Mouse (Mus musculus) lung, embryonic 16.5 days (tissue): Measurements from ENCODE around the gene Sdc4. TPM values are rescaled to one million over a fixed set of nuclear protein-coding genes. Genes with fewer than 3 reads are reported as not detected.

Experiments
- ATAC-seq: fragments of 200-750 bp; cut with Nextera tagmentation; 2 replicates; pipeline ENCODE4 v1.8.0; 2017; ENCODE audit warnings: low read depth, mild to moderate bottlenecking, moderate library complexity
- H3K27ac ChIP-seq: fragments of 300-500 bp; sonication (generic); 2 replicates; pipeline ENCODE4 v1.5.1; 2014; ENCODE audit warnings: mild to moderate bottlenecking, control low read depth, low read length
- H3K27me3 ChIP-seq: fragments of 300-500 bp; sonication (generic); 2 replicates; pipeline ENCODE4 v1.6.1; 2014; ENCODE audit warnings: low read depth, low read length, mixed read lengths; ENCODE audit not compliant: control insufficient read depth, insufficient read depth
- H3K36me3 ChIP-seq: fragments of 300-500 bp; sonication (generic); 2 replicates; pipeline ENCODE4 v1.6.1; 2014; ENCODE audit warnings: low read length; ENCODE audit not compliant: control insufficient read depth, insufficient read depth
- H3K4me1 ChIP-seq: fragments of 300-500 bp; sonication (generic); replicated peaks from 2 replicates; pipeline ENCODE4 v1.6.1; 2014; ENCODE audit warnings: low read length, mixed read lengths; ENCODE audit not compliant: control insufficient read depth, insufficient read depth
- H3K4me2 ChIP-seq: fragments of 300-500 bp; sonication (generic); 2 replicates; pipeline ENCODE4 v1.6.1; 2014; ENCODE audit warnings: low read depth, low read length, control low read depth
- H3K4me3 ChIP-seq: fragments of 300-500 bp; sonication (generic); 2 replicates; pipeline ENCODE4 v1.5.1; 2014; ENCODE audit warnings: mild to moderate bottlenecking, low read length, control low read depth
- H3K9ac ChIP-seq: fragments of 300-500 bp; sonication (generic); 2 replicates; pipeline ENCODE4 v1.6.1; 2014; ENCODE audit warnings: low read length, control low read depth
- H3K9me3 ChIP-seq: fragments of 300-500 bp; sonication (generic); 2 replicates; pipeline ENCODE4 v1.6.1; 2016; ENCODE audit warnings: low read length; ENCODE audit not compliant: control insufficient read depth
- WGBS: fragments of 180-500 bp; shearing (Covaris S2); extraction: QIAGEN DNeasy Blood & Tissue Kit; methylation state at CpG from one replicate; pipeline ENCODE4 v1.1.7; 2014; 5-methylcytosine and 5-hydroxymethylcytosine counted together
- polyA plus RNA-seq: library from polyadenylated mRNA; unstranded; fragments of >200 nt; fragmentation: Nextera tagmentation; extraction: Ambion mirVana; gene quantifications from 2 replicates; pipeline ENCODE4 v1.2.1, GENCODE M21; 2015

Sdc4 gene
- polyA plus RNA-seq, 1 experiment from 2014 or later, result 226 TPM

- no peaks in the 10 kb centered on the region for H3K36me3 ChIP-seq
- no peaks in the 10 kb centered on the region for H3K9me3 ChIP-seq
- H3K4me3 ChIP-seq, result no peak overlapping the region
- peak overlapping the region; percentile 60 for H3K27ac ChIP-seq
- 38% methylated on average over 14 of the region's 14 CpGs for WGBS
- ATAC-seq, result no peak
- H3K4me2 ChIP-seq, result no peak overlapping the region
- H3K9ac ChIP-seq, result 0 out of 2 replicates have a peak overlapping the region, but pooled peaks have one; percentile 16
- H3K4me1 ChIP-seq, result peaks cover 59% of the 10 kb centered on the region
- no peaks in the 10 kb centered on the region for H3K27me3 ChIP-seq
Measured at GRCm38 (mm10) chr2:164453047-164453757, 9.5 kb upstream of the Sdc4 start.

DNA sequence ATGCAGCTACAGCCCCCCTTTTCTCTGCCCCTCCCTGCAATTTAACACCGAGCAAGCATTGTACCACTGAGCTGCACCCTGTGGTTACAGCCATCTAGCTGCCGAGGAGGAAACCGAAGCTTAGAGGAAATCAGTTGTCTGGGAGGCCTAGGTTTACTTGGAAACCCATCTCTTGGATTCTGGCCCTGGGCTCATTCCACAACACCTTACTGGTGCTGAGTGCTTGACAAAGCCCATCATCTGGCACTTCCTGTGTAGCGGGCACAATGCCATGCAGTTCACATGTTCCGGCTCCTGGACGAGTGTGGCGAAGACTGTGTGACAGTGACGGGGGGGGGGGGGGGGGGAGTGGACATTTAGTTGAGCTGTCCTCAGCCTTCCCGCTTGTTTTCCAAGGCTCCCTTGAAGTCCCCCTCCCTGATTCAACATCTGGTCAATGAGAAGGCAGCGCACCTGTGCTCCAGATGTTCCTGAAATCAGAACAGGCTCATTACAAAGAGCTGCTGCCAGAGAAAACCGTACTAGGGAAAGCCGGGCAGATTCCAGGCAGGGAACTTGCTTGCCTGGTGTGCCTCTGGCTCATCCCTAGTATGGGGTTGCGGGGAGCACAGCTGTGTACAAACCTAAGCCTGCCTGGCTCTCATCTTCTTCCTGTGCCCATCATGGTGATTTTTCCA is 8.5 kb upstream of the Sdc4 start:
- ATAC-seq, result peak; percentile 49
- Histone ChIP-seq H3K9me3 (no peaks in the 10 kb centered on the region), H3K4me1 (peaks cover 58% of the 10 kb centered on the region), H3K9ac (no peak overlapping the region), H3K27me3 (no peaks in the 10 kb centered on the region), H3K36me3 (no peaks in the 10 kb centered on the region), H3K27ac (no peak overlapping the region; the same call in 1 of the 2 replicates), H3K4me2 (no peak overlapping the region), H3K4me3 (no peak overlapping the region)
- WGBS, result 31% methylated on average over 12 of the region's 13 CpGs

GRCm38 (mm10) chr2:164449341-164450042 is 5.8 kb upstream of the Sdc4 start:
- Histone ChIP-seq H3K4me2 (no peak overlapping the region), H3K27me3 (no peaks in the 10 kb centered on the region), H3K4me3 (no peak overlapping the region), H3K9ac (no peak overlapping the region), H3K27ac (peak overlapping the region; percentile 24; the same call in 1 of the 2 replicates), H3K9me3 (no peaks in the 10 kb centered on the region), H3K36me3 (no peaks in the 10 kb centered on the region), H3K4me1 (peaks cover 34% of the 10 kb centered on the region)
- 0 out of 2 replicates have a peak, but pooled peaks have one; percentile 8 for ATAC-seq
- 62% methylated on average over 14 of the region's 14 CpGs for WGBS

DNA sequence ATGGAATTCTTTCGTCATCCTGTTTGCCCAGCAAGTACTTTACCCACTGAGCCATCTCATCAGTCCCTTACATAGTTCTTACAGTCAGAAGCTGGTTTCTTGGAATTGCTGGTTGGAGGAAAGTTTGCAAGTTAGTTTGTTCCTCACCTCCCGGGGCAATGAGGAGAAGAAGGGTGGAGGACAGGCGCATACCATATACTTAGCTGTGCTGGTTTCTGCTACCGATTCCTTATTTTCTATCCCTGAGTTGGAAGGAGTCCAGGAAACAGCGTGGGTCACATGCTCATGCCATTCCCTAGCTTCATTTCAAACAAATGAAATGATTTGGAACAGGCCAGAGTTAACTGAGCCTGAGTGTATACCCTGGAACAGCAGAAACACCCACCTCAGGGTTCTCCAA is 5.2 kb upstream of the Sdc4 start:
- Histone ChIP-seq H3K4me1 (peaks cover 29% of the 10 kb centered on the region), H3K36me3 (no peaks in the 10 kb centered on the region), H3K4me3 (no peak overlapping the region), H3K9ac (no peak overlapping the region), H3K9me3 (no peaks in the 10 kb centered on the region), H3K27ac (peak overlapping the region; percentile 24; the same call in 1 of the 2 replicates), H3K4me2 (no peak overlapping the region), H3K27me3 (no peaks in the 10 kb centered on the region)
- ATAC-seq, result no peak
- WGBS, result 45% methylated on average over 5 of the region's 5 CpGs

DNA sequence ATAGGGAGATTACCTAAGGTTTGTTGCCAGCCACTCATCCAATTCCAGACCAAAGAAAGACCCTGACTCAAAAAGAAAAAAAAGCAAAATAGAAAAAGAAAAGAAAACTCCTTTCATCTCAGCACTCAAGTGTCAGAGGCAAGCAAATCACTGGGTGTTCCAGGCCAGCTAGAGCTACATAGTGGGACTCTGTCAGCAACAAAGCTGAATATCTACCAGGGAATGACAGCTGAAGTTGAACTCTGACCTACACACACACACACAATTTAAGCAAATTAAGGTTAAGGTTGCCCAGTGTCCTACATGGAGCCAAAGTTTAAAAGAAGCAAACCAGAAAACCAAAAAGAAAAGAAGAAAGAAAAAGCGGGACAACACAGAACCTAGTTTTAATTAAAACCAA is 4.5 kb upstream of the Sdc4 start:
- Histone ChIP-seq H3K27ac (no peak overlapping the region), H3K9me3 (no peaks in the 10 kb centered on the region), H3K4me2 (no peak overlapping the region), H3K36me3 (no peaks in the 10 kb centered on the region), H3K4me1 (peaks cover 27% of the 10 kb centered on the region), H3K27me3 (no peaks in the 10 kb centered on the region), H3K4me3 (no peak overlapping the region), H3K9ac (no peak overlapping the region)
- WGBS, result 92% methylated on average over 1 of the region's 1 CpGs
- ATAC-seq, result no peak

DNA sequence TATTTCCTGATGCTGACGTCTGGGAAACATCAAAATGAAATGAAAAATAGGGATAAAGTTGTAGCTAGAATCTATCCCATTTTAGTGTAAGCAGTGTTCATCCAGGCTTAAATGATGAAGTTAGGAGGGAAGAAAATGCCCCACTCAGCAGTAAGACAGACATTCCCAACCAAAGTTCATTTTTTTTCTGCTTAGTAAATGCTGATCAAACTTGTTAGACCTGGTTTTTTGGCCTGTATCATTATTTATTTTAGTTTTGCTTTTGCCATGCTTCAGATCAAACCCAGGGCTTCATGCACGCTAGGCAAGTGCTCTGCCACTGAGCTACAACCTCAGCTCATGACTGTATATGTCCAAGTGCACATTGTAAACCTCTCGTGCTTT is 2.4 kb upstream of the Sdc4 start:
- no peaks in the 10 kb centered on the region for H3K36me3 ChIP-seq
- ATAC-seq, result no peak
- WGBS, result 78% methylated on average over 3 of the region's 3 CpGs

DNA sequence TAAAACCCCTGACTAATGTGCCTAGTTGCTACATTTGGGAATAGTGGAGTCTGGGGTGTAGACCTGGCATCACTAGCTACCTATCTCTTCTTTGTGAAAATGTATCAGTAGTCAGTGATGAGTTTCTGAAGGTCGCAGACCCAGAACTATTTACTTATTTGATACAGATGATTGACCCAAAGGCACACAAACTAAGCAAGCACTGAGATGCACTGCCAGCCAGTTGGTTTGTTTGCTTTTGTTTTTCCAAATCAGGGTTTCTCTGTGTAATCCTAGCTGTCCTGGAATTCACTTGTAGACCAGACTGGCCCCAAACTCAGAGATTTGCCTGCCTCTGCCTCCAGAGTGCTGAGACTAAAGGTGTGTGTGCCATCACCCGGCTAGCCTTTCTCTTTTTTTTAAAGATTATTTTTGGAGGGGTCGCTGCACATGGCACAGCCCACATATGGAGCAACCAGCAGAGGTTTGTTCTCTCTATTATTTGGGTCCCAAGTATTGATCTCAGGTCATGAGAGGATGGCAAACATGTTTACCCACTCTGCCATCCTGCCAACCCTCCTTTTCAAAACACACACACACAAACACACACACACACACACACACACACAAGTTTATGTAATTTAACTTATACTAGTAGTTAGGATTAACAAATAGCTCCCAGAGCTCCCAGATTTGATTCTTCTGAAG is 1.9 kb upstream of the Sdc4 start:
- Histone ChIP-seq H3K4me1 (peaks cover 11% of the 10 kb centered on the region), H3K9ac (no peak overlapping the region), H3K9me3 (no peaks in the 10 kb centered on the region), H3K27ac (no peak overlapping the region), H3K4me3 (no peak overlapping the region), H3K4me2 (no peak overlapping the region), H3K36me3 (no peaks in the 10 kb centered on the region), H3K27me3 (no peaks in the 10 kb centered on the region)
- no peak for ATAC-seq
- WGBS, result 68% methylated on average over 3 of the region's 3 CpGs

More for the DNA sequence above, 2.4 kb upstream of the Sdc4 start:
- Histone ChIP-seq H3K9ac (no peak overlapping the region), H3K4me3 (no peak overlapping the region), H3K4me1 (peaks cover 11% of the 10 kb centered on the region), H3K4me2 (no peak overlapping the region), H3K9me3 (no peaks in the 10 kb centered on the region), H3K27ac (no peak overlapping the region), H3K27me3 (no peaks in the 10 kb centered on the region)

- H3K4me2 ChIP-seq, result no peak overlapping the region
- WGBS, result 74% methylated on average over 2 of the region's 2 CpGs
- H3K27me3 ChIP-seq, result no peaks in the 10 kb centered on the region
- H3K4me3 ChIP-seq, result no peak overlapping the region
- H3K27ac ChIP-seq, result no peak overlapping the region
- ATAC-seq, result no peak
- H3K9ac ChIP-seq, result no peak overlapping the region
- H3K36me3 ChIP-seq, result no peaks in the 10 kb centered on the region
- peaks cover 13% of the 10 kb centered on the region for H3K4me1 ChIP-seq
- H3K9me3 ChIP-seq, result no peaks in the 10 kb centered on the region
Measured at GRCm38 (mm10) chr2:164444701-164445100, 1.0 kb upstream of the Sdc4 start.

DNA sequence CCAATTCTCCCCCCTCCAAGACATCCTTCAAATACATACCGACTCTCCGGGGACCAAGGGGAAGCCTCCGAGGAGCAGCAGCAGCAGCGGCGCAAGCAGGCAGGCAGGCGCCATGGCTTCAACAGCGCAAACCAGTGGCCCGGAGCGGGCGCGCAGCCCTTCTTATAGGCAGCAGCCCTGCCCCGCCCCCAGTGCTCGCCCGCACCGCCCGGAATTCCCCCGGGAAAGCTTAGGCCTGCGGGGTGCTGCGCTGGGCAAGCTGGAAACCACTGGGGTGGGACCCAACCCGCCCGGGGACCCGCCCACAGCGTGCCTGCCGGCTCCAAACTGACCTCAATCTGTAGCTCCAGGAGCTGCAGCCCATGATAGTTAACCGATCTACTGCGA is 643 bp downstream of the Sdc4 start:
- H3K4me1 ChIP-seq, result peaks cover 24% of the 10 kb centered on the region
- peak overlapping the region; percentile 85 for H3K27ac ChIP-seq
- H3K27me3 ChIP-seq, result no peaks in the 10 kb centered on the region
- 0% methylated on average over 25 of the region's 26 CpGs for WGBS
- peak overlapping the region; percentile 77 for H3K4me3 ChIP-seq
- ATAC-seq, result peak; percentile 94
- no peaks in the 10 kb centered on the region for H3K36me3 ChIP-seq
- H3K9me3 ChIP-seq, result no peaks in the 10 kb centered on the region
- peak overlapping the region; percentile 92 for H3K9ac ChIP-seq
- peak overlapping the region; percentile 66 for H3K4me2 ChIP-seq
